Mouse (Mus musculus): Measurements from ENCODE around the gene Tspan15. TPM values are rescaled to one million over a fixed set of nuclear protein-coding genes. Genes with fewer than 3 reads are reported as not detected.

Tspan15 gene
- total and polyA plus RNA-seq, 3 experiments = 1.5 to 10.2 (median 1.9) TPM

DNA sequence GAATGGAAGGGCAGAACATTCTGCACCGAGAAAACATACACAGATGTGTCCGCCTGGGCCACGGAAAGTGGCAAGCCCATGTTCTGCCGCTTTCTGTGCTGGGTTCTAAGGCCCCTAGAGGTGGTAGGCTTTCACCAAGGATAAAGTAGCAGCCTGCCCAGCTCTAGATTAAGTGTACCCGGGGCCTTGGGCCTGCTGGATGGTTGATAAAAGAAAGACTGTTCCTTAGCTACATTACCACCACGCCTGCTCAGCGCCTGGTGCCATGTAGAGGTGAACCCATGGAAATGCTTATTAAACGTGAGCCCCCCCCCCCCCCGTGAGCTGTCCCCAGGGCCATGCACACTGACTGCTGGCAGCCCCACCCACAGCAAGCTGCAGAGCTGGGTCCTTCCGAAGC, 6.2 kb upstream of the Tspan15 start:
- ATAC-seq (ENCODE audit: extremely low read depth, insufficient number of reproducible peaks, low FRiP score, poor library complexity, severe bottlenecking) = no peak
- Histone ChIP-seq H3K4me3 (ENCODE audit: low read depth, low read length) (no peak overlapping the region; the same call in 1 of the 2 replicates), H3K4me1 (ENCODE audit: insufficient read depth, low read depth, low read length) (peaks cover 28% of the 10 kb centered on the region), H3K27me3 (ENCODE audit: insufficient read depth, low read length) (no peaks in the 10 kb centered on the region), H3K36me3 (replicated peaks) (no peaks in the 10 kb centered on the region), H3K9me3 (replicated peaks) (no peaks in the 10 kb centered on the region)
- no peak for DNase-seq (ENCODE audit: low spot score)
- TF ChIP-seq GATA1 (IDR thresholded peaks at IDR 0.05; ENCODE audit: borderline replicate concordance, low read length) (no peak), GATA2 (IDR thresholded peaks at IDR 0.05; ENCODE audit: borderline replicate concordance, low read depth, low read length) (no peak), POLR2AphosphoS5 (IDR thresholded peaks at IDR 0.05; ENCODE audit: insufficient replicate concordance, low read depth, low read length) (no peak), TAL1 (conservative IDR thresholded peaks at IDR 0.05; ENCODE audit: low read depth, low read length) (no peak), CTCF (IDR thresholded peaks at IDR 0.05; ENCODE audit: low read depth, low read length) (no peak)

DNA sequence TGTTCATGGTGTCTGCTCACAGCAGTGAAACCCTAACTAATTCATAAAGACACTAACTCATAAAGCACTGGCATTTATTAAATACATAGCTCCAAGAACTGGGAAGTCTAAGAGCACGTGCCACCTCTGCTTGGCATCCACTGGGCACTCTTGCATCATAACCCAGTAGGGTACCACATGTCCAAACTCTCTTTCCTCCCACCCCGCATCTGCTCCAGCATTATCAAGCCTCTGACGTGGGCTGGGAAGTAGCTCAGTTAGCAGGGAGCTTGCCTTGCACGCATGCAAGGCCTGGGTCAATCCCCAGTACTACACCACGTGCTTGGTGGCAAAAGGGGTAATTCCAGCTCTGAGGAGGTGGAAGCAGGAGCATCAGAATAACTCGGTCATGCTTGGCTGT, 5.1 kb upstream of the Tspan15 start:
- no peak for TF ChIP-seq TAL1 (conservative IDR thresholded peaks at IDR 0.05; ENCODE audit: low read depth, low read length)
- TF ChIP-seq GATA2 (IDR thresholded peaks at IDR 0.05; ENCODE audit: borderline replicate concordance, low read depth, low read length) = no peak
- TF ChIP-seq POLR2AphosphoS5 (IDR thresholded peaks at IDR 0.05; ENCODE audit: insufficient replicate concordance, low read depth, low read length) = no peak
- TF ChIP-seq CTCF (IDR thresholded peaks at IDR 0.05; ENCODE audit: low read depth, low read length) = no peak
- TF ChIP-seq GATA1 (IDR thresholded peaks at IDR 0.05; ENCODE audit: borderline replicate concordance, low read length) = no peak
- H3K27me3 ChIP-seq (ENCODE audit: insufficient read depth, low read length) = no peaks in the 10 kb centered on the region
- DNase-seq (ENCODE audit: low spot score) = no peak
- no peaks in the 10 kb centered on the region for H3K9me3 ChIP-seq (replicated peaks)
- H3K4me1 ChIP-seq (ENCODE audit: insufficient read depth, low read depth, low read length) = peaks cover 28% of the 10 kb centered on the region
- no peaks in the 10 kb centered on the region for H3K36me3 ChIP-seq (replicated peaks)
- ATAC-seq (ENCODE audit: extremely low read depth, insufficient number of reproducible peaks, low FRiP score, poor library complexity, severe bottlenecking) = no peak
- no peak overlapping the region for H3K4me3 ChIP-seq (ENCODE audit: low read depth, low read length)

DNA sequence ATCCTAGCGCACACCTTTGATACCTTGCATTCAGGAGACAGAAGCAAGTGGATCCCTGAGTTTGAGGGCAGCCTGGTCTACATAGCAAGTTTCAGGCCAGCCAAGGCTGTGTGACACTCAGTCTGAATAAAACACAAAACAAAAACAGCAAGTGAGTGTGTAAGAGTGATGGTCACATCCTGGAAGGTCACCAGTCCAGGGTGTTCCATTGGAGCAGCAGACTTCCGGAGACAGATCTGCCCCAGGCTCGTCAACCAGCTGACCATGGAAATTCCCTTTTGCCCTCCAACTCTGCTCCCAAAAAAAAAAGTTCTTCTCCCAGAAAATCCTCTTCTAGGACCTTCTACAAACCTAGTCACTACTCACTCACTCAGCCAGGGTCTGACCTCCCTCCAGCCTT, 760 bp upstream of the Tspan15 start:
- H3K36me3 ChIP-seq (replicated peaks) = no peaks in the 10 kb centered on the region
- TF ChIP-seq CTCF (IDR thresholded peaks at IDR 0.05; ENCODE audit: low read depth, low read length) (no peak), TAL1 (conservative IDR thresholded peaks at IDR 0.05; ENCODE audit: low read depth, low read length) (no peak), GATA1 (IDR thresholded peaks at IDR 0.05; ENCODE audit: borderline replicate concordance, low read length) (no peak), POLR2AphosphoS5 (IDR thresholded peaks at IDR 0.05; ENCODE audit: insufficient replicate concordance, low read depth, low read length) (no peak), GATA2 (IDR thresholded peaks at IDR 0.05; ENCODE audit: borderline replicate concordance, low read depth, low read length) (no peak)
- no peaks in the 10 kb centered on the region for H3K9me3 ChIP-seq (replicated peaks)
- peaks cover 26% of the 10 kb centered on the region for H3K4me1 ChIP-seq (ENCODE audit: insufficient read depth, low read depth, low read length)
- no peak overlapping the region for H3K4me3 ChIP-seq (ENCODE audit: low read depth, low read length)
- H3K27me3 ChIP-seq (ENCODE audit: insufficient read depth, low read length) = no peaks in the 10 kb centered on the region
- no peak for ATAC-seq (ENCODE audit: extremely low read depth, insufficient number of reproducible peaks, low FRiP score, poor library complexity, severe bottlenecking)
- DNase-seq (ENCODE audit: low spot score) = no peak

DNA sequence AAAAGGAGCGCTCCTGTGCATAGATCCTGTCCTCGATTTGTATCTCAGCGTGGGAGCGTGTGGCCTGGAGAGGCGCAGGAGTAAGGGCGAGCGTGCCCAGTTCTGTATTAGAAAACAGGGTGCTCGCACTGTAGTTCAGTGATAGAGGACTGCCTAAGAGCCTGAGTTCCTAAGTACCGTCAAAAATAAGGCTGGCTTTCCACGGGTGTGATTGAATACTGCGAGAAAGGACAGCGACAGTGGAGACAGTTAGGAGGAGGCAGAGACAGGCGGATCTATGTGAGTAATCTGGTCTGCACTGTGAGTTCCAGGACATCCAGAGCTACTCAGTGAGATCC, 313 bp upstream of the Tspan15 start:
- Histone ChIP-seq H3K36me3 (replicated peaks) (no peaks in the 10 kb centered on the region), H3K27me3 (ENCODE audit: insufficient read depth, low read length) (no peaks in the 10 kb centered on the region), H3K4me1 (ENCODE audit: insufficient read depth, low read depth, low read length) (peaks cover 26% of the 10 kb centered on the region), H3K4me3 (ENCODE audit: low read depth, low read length) (peak overlapping the region; percentile 73; the same call in 1 of the 2 replicates), H3K9me3 (replicated peaks) (no peaks in the 10 kb centered on the region)
- ATAC-seq (ENCODE audit: extremely low read depth, insufficient number of reproducible peaks, low FRiP score, poor library complexity, severe bottlenecking) (no peak), DNase-seq (ENCODE audit: low spot score) (no peak)
- TF ChIP-seq CTCF (IDR thresholded peaks at IDR 0.05; ENCODE audit: low read depth, low read length) = no peak
- TF ChIP-seq POLR2AphosphoS5 (IDR thresholded peaks at IDR 0.05; ENCODE audit: insufficient replicate concordance, low read depth, low read length) = no peak
- TF ChIP-seq TAL1 (conservative IDR thresholded peaks at IDR 0.05; ENCODE audit: low read depth, low read length) = no peak
- no peak for TF ChIP-seq GATA1 (IDR thresholded peaks at IDR 0.05; ENCODE audit: borderline replicate concordance, low read length)
- TF ChIP-seq GATA2 (IDR thresholded peaks at IDR 0.05; ENCODE audit: borderline replicate concordance, low read depth, low read length) = no peak

DNA sequence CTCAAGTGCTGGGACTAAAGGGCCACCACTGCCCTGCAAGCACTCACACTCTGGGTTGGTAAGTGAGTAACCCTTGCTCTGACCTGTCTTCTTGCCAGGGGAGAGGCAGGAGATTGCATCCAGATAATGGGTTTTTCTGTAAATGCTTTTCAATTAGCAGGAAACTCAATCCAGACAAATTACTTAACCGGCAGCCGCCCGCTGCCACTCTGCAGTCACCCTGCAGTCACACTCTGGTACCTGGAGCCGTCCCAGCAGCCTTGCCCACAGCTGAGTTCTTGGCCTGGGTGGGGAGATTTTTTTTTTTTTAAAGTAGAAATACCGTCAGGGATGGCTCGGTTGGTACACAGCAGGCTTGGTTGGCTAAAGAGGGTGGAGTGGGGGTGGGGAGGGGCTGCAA, 2.9 kb downstream of the Tspan15 start:
- ATAC-seq (ENCODE audit: extremely low read depth, insufficient number of reproducible peaks, low FRiP score, poor library complexity, severe bottlenecking) = no peak
- TF ChIP-seq POLR2AphosphoS5 (IDR thresholded peaks at IDR 0.05; ENCODE audit: insufficient replicate concordance, low read depth, low read length) = no peak
- TF ChIP-seq GATA1 (IDR thresholded peaks at IDR 0.05; ENCODE audit: borderline replicate concordance, low read length) = no peak
- TF ChIP-seq TAL1 (conservative IDR thresholded peaks at IDR 0.05; ENCODE audit: low read depth, low read length) = no peak
- TF ChIP-seq GATA2 (IDR thresholded peaks at IDR 0.05; ENCODE audit: borderline replicate concordance, low read depth, low read length) = no peak
- H3K36me3 ChIP-seq (replicated peaks) = no peaks in the 10 kb centered on the region
- DNase-seq (ENCODE audit: low spot score) = no peak
- H3K27me3 ChIP-seq (ENCODE audit: insufficient read depth, low read length) = no peaks in the 10 kb centered on the region
- H3K9me3 ChIP-seq (replicated peaks) = no peaks in the 10 kb centered on the region
- H3K4me3 ChIP-seq (ENCODE audit: low read depth, low read length) = no peak overlapping the region
- H3K4me1 ChIP-seq (ENCODE audit: insufficient read depth, low read depth, low read length) = peaks cover 26% of the 10 kb centered on the region

DNA sequence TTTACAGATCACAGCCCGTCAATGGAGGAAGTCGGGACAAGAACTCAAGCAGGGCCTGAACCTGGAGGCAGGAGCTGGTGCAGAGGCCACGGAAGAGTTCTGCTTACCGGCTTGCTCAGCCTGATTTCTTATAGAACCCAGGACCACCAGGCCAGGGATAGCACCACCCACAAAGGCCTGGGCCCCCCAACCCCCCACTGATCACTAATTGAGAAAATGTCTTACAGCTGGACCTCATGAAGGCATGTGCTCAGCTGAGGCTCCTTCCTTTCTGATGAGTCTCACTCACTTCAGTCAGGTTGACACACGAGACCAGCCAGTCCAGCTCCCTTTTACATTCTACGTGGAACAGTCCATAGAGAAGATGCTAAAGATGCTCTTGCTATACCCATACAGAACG, 5.2 kb downstream of the Tspan15 start:
- TF ChIP-seq GATA1 (IDR thresholded peaks at IDR 0.05; ENCODE audit: borderline replicate concordance, low read length) = no peak
- Histone ChIP-seq H3K36me3 (replicated peaks) (no peaks in the 10 kb centered on the region), H3K27me3 (ENCODE audit: insufficient read depth, low read length) (no peaks in the 10 kb centered on the region), H3K9me3 (replicated peaks) (no peaks in the 10 kb centered on the region), H3K4me1 (ENCODE audit: insufficient read depth, low read depth, low read length) (peaks cover 26% of the 10 kb centered on the region), H3K4me3 (ENCODE audit: low read depth, low read length) (no peak overlapping the region)
- ATAC-seq (ENCODE audit: extremely low read depth, insufficient number of reproducible peaks, low FRiP score, poor library complexity, severe bottlenecking) = no peak
- no peak for DNase-seq (ENCODE audit: low spot score)

DNA sequence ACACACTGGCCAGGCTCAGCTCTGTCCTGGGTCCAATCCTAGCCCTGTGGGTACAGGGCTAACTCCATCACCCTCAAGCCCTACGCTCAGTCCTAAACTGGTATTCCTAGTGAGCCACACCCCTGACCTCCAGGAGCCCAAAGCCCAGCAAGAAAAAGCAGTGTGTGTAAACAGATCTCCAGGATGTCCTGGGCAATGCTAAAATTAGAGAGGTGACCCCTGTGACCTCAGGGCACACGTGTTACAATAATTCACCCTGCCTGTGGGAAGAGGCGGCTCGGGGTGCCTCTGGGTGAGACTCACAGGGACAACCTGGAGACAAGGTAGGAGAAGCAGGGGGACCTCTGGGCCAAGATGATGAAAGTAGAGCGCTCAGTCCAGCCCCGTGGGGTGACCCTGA, 6.8 kb downstream of the Tspan15 start:
- Histone ChIP-seq H3K9me3 (replicated peaks) (no peaks in the 10 kb centered on the region), H3K4me1 (ENCODE audit: insufficient read depth, low read depth, low read length) (peaks cover 30% of the 10 kb centered on the region)
- DNase-seq (ENCODE audit: low spot score) = no peak

More for the DNA sequence above, 6.8 kb downstream of the Tspan15 start:
- no peaks in the 10 kb centered on the region for H3K36me3 ChIP-seq (replicated peaks)
- H3K4me3 ChIP-seq (ENCODE audit: low read depth, low read length) = no peak overlapping the region
- ATAC-seq (ENCODE audit: extremely low read depth, insufficient number of reproducible peaks, low FRiP score, poor library complexity, severe bottlenecking) = no peak
- TF ChIP-seq GATA1 (IDR thresholded peaks at IDR 0.05; ENCODE audit: borderline replicate concordance, low read length) = no peak
- TF ChIP-seq POLR2AphosphoS5 (IDR thresholded peaks at IDR 0.05; ENCODE audit: insufficient replicate concordance, low read depth, low read length) = no peak
- TF ChIP-seq CTCF (IDR thresholded peaks at IDR 0.05; ENCODE audit: low read depth, low read length) = no peak
- no peak for TF ChIP-seq GATA2 (IDR thresholded peaks at IDR 0.05; ENCODE audit: borderline replicate concordance, low read depth, low read length)
- TF ChIP-seq TAL1 (conservative IDR thresholded peaks at IDR 0.05; ENCODE audit: low read depth, low read length) = no peak
- H3K27me3 ChIP-seq (ENCODE audit: insufficient read depth, low read length) = no peaks in the 10 kb centered on the region
